Comparison of ENCODE assay signal across 22 mouse cellular contexts in the genomic region with DNA sequence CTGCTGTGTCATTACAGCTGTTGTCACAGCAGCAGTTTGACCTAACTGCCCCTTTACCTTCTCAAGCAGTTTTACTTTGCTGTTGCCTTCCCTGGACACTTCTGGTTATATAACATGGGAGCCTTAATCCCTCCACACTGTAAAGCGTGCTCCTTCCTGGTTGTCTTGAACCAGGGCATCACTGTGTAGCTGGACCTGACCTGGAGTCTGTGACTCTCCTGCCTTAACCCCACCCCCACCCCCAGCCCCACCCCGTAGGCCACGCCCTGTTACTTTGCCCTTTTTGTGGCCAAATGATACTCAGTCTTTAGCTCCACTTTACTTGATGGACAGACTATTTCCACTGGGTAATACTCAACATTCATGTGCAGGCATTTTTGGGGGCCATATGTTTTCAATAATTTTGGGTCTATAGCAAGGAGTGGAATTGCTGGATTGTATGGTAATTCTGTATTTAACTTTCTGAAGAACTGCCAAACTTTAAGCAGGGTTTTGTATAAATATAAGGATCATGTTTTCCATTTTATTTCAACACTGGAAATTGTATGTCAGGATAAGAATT. TPM values are rescaled to one million over a fixed set of nuclear protein-coding genes. Genes with fewer than 3 reads are reported as not detected.
DNase-seq lines count a peak whose midpoint lies in the region; ATAC-seq and TF ChIP-seq lines count a peak whose summit lies in the region.
"Had no signal": no experiment of that assay in that cellular context is flagged by ENCODE, and none has a peak within 500 bp of the region (broad histone marks: within the 10 kb centered on the region; RNA-seq: fewer than 3 reads in every experiment).

No protein-coding gene starts in this region.

- no peaks in the 10 kb centered on the region for H3K9me3 ChIP-seq in embryonic facial prominence, embryonic 11.5 days (replicated peaks; ENCODE audit: control insufficient read depth, low read length)
- no peaks in the 10 kb centered on the region for H3K9me3 ChIP-seq in embryonic facial prominence, embryonic 10.5 days
- no peaks in the 10 kb centered on the region for H3K9me3 ChIP-seq in embryonic facial prominence, embryonic 14.5 days (ENCODE audit: control insufficient read depth, low read length)
- H3K9me3 ChIP-seq in intestine, postnatal 0 days (ENCODE audit: control insufficient read depth), result no peaks in the 10 kb centered on the region
- H3K9me3 ChIP-seq in stomach, embryonic 15.5 days, result no peaks in the 10 kb centered on the region
- no peaks in the 10 kb centered on the region for H3K9me3 ChIP-seq in liver, postnatal 0 days (ENCODE audit: low read length)
- H3K9me3 ChIP-seq: heart, embryonic 12.5 days; hindbrain, embryonic 13.5 days; midbrain, embryonic 10.5 days had no signal

- no peak overlapping the region for H3K4me3 ChIP-seq in embryonic facial prominence, embryonic 11.5 days (ENCODE audit: low read depth, low read length)
- H3K4me3 ChIP-seq in embryonic facial prominence, embryonic 10.5 days, result no peak overlapping the region
- no peak overlapping the region for H3K4me3 ChIP-seq in embryonic facial prominence, embryonic 14.5 days (ENCODE audit: low read depth, low read length)
- H3K4me3 ChIP-seq in intestine, postnatal 0 days (ENCODE audit: low read depth, low read length), result no peak overlapping the region
- no peak overlapping the region for H3K4me3 ChIP-seq in stomach, embryonic 15.5 days (replicated peaks)
- H3K4me3 ChIP-seq in liver, postnatal 0 days (ENCODE audit: low read depth, low read length), result no peak overlapping the region
- H3K4me3 ChIP-seq: heart, embryonic 12.5 days; hindbrain, embryonic 13.5 days; layer of hippocampus, adult 2 months; midbrain, embryonic 10.5 days had no signal

- 61% methylated on average over 3 of the region's 3 CpGs for WGBS in embryonic facial prominence, embryonic 11.5 days
- 77% methylated on average over 3 of the region's 3 CpGs for WGBS in embryonic facial prominence, embryonic 10.5 days
- 40% methylated on average over 3 of the region's 3 CpGs for WGBS in embryonic facial prominence, embryonic 14.5 days
- WGBS in intestine, postnatal 0 days, result 47% methylated on average over 3 of the region's 3 CpGs
- WGBS in stomach, embryonic 15.5 days, result 65% methylated on average over 3 of the region's 3 CpGs
- 75% methylated on average over 3 of the region's 3 CpGs for WGBS in liver, postnatal 0 days (ENCODE audit: insufficient replicate concordance)

- TF ChIP-seq EP300 in liver, postnatal 0 days (IDR thresholded peaks at IDR 0.05; ENCODE audit: low read depth), result no peak

- H3K27ac ChIP-seq in embryonic facial prominence, embryonic 11.5 days (replicated peaks; ENCODE audit: low read depth, low read length), result 0 out of 2 replicates have a peak overlapping the region, but pooled peaks have one; percentile 35
- H3K27ac ChIP-seq in embryonic facial prominence, embryonic 10.5 days (replicated peaks), result no peak overlapping the region; the same call in 1 of the 2 replicates
- peak overlapping the region; percentile 84 for H3K27ac ChIP-seq in embryonic facial prominence, embryonic 14.5 days (replicated peaks; ENCODE audit: low read depth, low read length)
- no peak overlapping the region for H3K27ac ChIP-seq in intestine, postnatal 0 days (ENCODE audit: low read depth, low read length)
- H3K27ac ChIP-seq in stomach, embryonic 15.5 days, result peak overlapping the region; percentile 69; the same call in 1 of the 2 replicates
- H3K27ac ChIP-seq in liver, postnatal 0 days (ENCODE audit: low read depth), result no peak overlapping the region
- H3K27ac ChIP-seq: hindbrain, embryonic 13.5 days; layer of hippocampus, adult 2 months; midbrain, embryonic 10.5 days had no signal

- no peak; the same call in 1 of the 2 replicates for ATAC-seq in embryonic facial prominence, embryonic 11.5 days (replicated peaks; ENCODE audit: insufficient number of reproducible peaks, low FRiP score, low TSS enrichment, low read depth)
- peak; percentile 60 for ATAC-seq in embryonic facial prominence, embryonic 14.5 days (ENCODE audit: low read depth)
- peak; percentile 42; the same call in 1 of the 2 replicates for ATAC-seq in intestine, postnatal 0 days
- ATAC-seq in stomach, embryonic 15.5 days (ENCODE audit: insufficient read depth, low FRiP score, low read depth), result no peak
- ATAC-seq in liver, postnatal 0 days, result no peak
- ATAC-seq: lung, postnatal 0 days had no signal

- DNase-seq in embryonic facial prominence, embryonic 11.5 days (ENCODE audit: low spot score), result peak; percentile 75
- no peak for DNase-seq in embryonic facial prominence, embryonic 10.5 days (ENCODE audit: low spot score)
- DNase-seq in embryonic facial prominence, embryonic 14.5 days (ENCODE audit: low spot score), result peak; percentile 94
- no peak for DNase-seq in gastrocnemius, postnatal 4 days (ENCODE audit: low spot score in 2 of 2)
- no peak for DNase-seq in lung, postnatal 10 days
- DNase-seq in liver, postnatal 0 days, result no peak
- DNase-seq: adrenal gland, postnatal 25 days; cerebellum, adult 8-10 months; cerebellum, postnatal 36 days; embryo, embryonic 11 days; gastrocnemius, postnatal 10 days; heart, adult 18-20 months; kidney, adult 9 months; kidney, postnatal 14 days; layer of hippocampus, postnatal 36 days had no signal

- no peaks in the 10 kb centered on the region for H3K4me1 ChIP-seq in embryonic facial prominence, embryonic 11.5 days (ENCODE audit: control insufficient read depth, insufficient read depth, low read length)
- H3K4me1 ChIP-seq in embryonic facial prominence, embryonic 10.5 days, result peaks cover 29% of the 10 kb centered on the region
- H3K4me1 ChIP-seq in embryonic facial prominence, embryonic 14.5 days (ENCODE audit: control insufficient read depth, insufficient read depth, low read length), result peaks cover 41% of the 10 kb centered on the region
- no peaks in the 10 kb centered on the region for H3K4me1 ChIP-seq in intestine, postnatal 0 days (replicated peaks; ENCODE audit: control insufficient read depth, insufficient read depth, low read length)
- H3K4me1 ChIP-seq in stomach, embryonic 15.5 days, result peaks cover 16% of the 10 kb centered on the region
- H3K4me1 ChIP-seq in liver, postnatal 0 days (ENCODE audit: insufficient read depth), result no peaks in the 10 kb centered on the region
- H3K4me1 ChIP-seq: hindbrain, embryonic 13.5 days had no signal

- TF ChIP-seq CTCF in intestine, postnatal 0 days (IDR thresholded peaks at IDR 0.05; ENCODE audit: low read depth), result no peak
- no peak for TF ChIP-seq CTCF in liver, postnatal 0 days (IDR thresholded peaks at IDR 0.05; ENCODE audit: low read depth)

- no peaks in the 10 kb centered on the region for H3K36me3 ChIP-seq in embryonic facial prominence, embryonic 11.5 days (replicated peaks; ENCODE audit: control insufficient read depth, insufficient read depth, low read depth, low read length)
- peaks cover 35% of the 10 kb centered on the region for H3K36me3 ChIP-seq in embryonic facial prominence, embryonic 10.5 days (replicated peaks)
- H3K36me3 ChIP-seq in embryonic facial prominence, embryonic 14.5 days (ENCODE audit: control insufficient read depth, insufficient read depth, low read length), result peaks cover 13% of the 10 kb centered on the region; the same call in 1 of the 2 replicates
- no peaks in the 10 kb centered on the region for H3K36me3 ChIP-seq in intestine, postnatal 0 days (ENCODE audit: control insufficient read depth, insufficient read depth)
- H3K36me3 ChIP-seq in stomach, embryonic 15.5 days, result no peaks in the 10 kb centered on the region
- no peaks in the 10 kb centered on the region for H3K36me3 ChIP-seq in liver, postnatal 0 days (replicated peaks; ENCODE audit: insufficient read depth, low read length)
- H3K36me3 ChIP-seq: hindbrain, embryonic 13.5 days; midbrain, embryonic 10.5 days had no signal

- H3K4me2 ChIP-seq in embryonic facial prominence, embryonic 11.5 days (ENCODE audit: low read depth, low read length), result no peak overlapping the region
- H3K4me2 ChIP-seq in embryonic facial prominence, embryonic 14.5 days (ENCODE audit: low read depth, low read length), result no peak overlapping the region
- H3K4me2 ChIP-seq in intestine, postnatal 0 days (replicated peaks; ENCODE audit: low read depth), result no peak overlapping the region
- H3K4me2 ChIP-seq in stomach, embryonic 15.5 days, result no peak overlapping the region
- H3K4me2 ChIP-seq in liver, postnatal 0 days (ENCODE audit: low read depth, low read length), result no peak overlapping the region
- H3K4me2 ChIP-seq: heart, embryonic 12.5 days; hindbrain, embryonic 13.5 days had no signal

- H3K27me3 ChIP-seq in embryonic facial prominence, embryonic 11.5 days (ENCODE audit: control insufficient read depth, insufficient read depth, low read length), result no peaks in the 10 kb centered on the region
- H3K27me3 ChIP-seq in embryonic facial prominence, embryonic 10.5 days (replicated peaks; ENCODE audit: low read depth, poor library complexity, severe bottlenecking), result no peaks in the 10 kb centered on the region
- H3K27me3 ChIP-seq in embryonic facial prominence, embryonic 14.5 days (replicated peaks; ENCODE audit: control insufficient read depth, insufficient read depth, low read length), result no peaks in the 10 kb centered on the region
- H3K27me3 ChIP-seq in intestine, postnatal 0 days (replicated peaks; ENCODE audit: control insufficient read depth, insufficient read depth, low read length), result no peaks in the 10 kb centered on the region
- no peaks in the 10 kb centered on the region for H3K27me3 ChIP-seq in stomach, embryonic 15.5 days (replicated peaks)
- no peaks in the 10 kb centered on the region for H3K27me3 ChIP-seq in liver, postnatal 0 days (ENCODE audit: insufficient read depth, low read length)
- H3K27me3 ChIP-seq: heart, embryonic 12.5 days; hindbrain, embryonic 13.5 days had no signal

- no peak overlapping the region for H3K9ac ChIP-seq in embryonic facial prominence, embryonic 11.5 days (replicated peaks; ENCODE audit: low read length)
- H3K9ac ChIP-seq in embryonic facial prominence, embryonic 14.5 days (ENCODE audit: low read depth, low read length), result no peak overlapping the region
- H3K9ac ChIP-seq in intestine, postnatal 0 days (ENCODE audit: low read depth, low read length), result no peak overlapping the region
- no peak overlapping the region for H3K9ac ChIP-seq in stomach, embryonic 15.5 days
- H3K9ac ChIP-seq in liver, postnatal 0 days (replicated peaks), result no peak overlapping the region
- H3K9ac ChIP-seq: heart, embryonic 12.5 days; hindbrain, embryonic 13.5 days had no signal

RNA-seq across cellular contexts. Expression of a gene that starts 40.8 kb away (rescaled TPM):
- polyA plus RNA-seq in embryonic facial prominence, embryonic 11.5 days (2014; fragmentation: Nextera tagmentation; extraction: Ambion mirVana), result 77.7 and 80.3 TPM in 2 replicates
- 62.1 and 64.1 TPM in 2 replicates for polyA plus RNA-seq in embryonic facial prominence, embryonic 10.5 days (2016; fragmentation: Nextera tagmentation; extraction: Ambion mirVana)
- 116 and 121 TPM in 2 replicates for polyA plus RNA-seq in embryonic facial prominence, embryonic 14.5 days (2014; fragmentation: Nextera tagmentation; extraction: Ambion mirVana)
- polyA plus RNA-seq in intestine, postnatal 0 days (2015; fragmentation: Nextera tagmentation; extraction: Ambion mirVana), result 23.5 and 23.6 TPM in 2 replicates
- polyA plus RNA-seq in stomach, embryonic 15.5 days (2015; fragmentation: Nextera tagmentation; extraction: Ambion mirVana), result 50.2 and 50.8 TPM in 2 replicates
- total RNA-seq in gastrocnemius, postnatal 4 days (2021), result 10 to 100 TPM; 50.2 to 56.0 TPM
- 16.1 and 19.2 TPM in 2 replicates for polyA plus RNA-seq in liver, postnatal 0 days (2015; fragmentation: Nextera tagmentation; extraction: Ambion mirVana)

Comparison
In these comparisons a context has a peak if more than half of its experiments do, and no peak if none do; other contexts are left out.
1. ATAC-seq: peak in embryonic facial prominence, embryonic 14.5 days (single experiment) and intestine, postnatal 0 days (single experiment); none in embryonic facial prominence, embryonic 11.5 days (single experiment), stomach, embryonic 15.5 days (single experiment) and liver, postnatal 0 days (single experiment).
2. DNase-seq: peak in embryonic facial prominence, embryonic 11.5 days (single experiment) and embryonic facial prominence, embryonic 14.5 days (single experiment); none in embryonic facial prominence, embryonic 10.5 days (single experiment), gastrocnemius, postnatal 4 days (0 of 2), lung, postnatal 10 days (single experiment) and liver, postnatal 0 days (single experiment).
3. H3K27ac ChIP-seq: peak in embryonic facial prominence, embryonic 11.5 days (single experiment), embryonic facial prominence, embryonic 14.5 days (single experiment) and stomach, embryonic 15.5 days (single experiment); none in embryonic facial prominence, embryonic 10.5 days (single experiment), intestine, postnatal 0 days (single experiment) and liver, postnatal 0 days (single experiment).